ENCODE assay signal across 8 mouse cellular contexts in the genomic region with DNA sequence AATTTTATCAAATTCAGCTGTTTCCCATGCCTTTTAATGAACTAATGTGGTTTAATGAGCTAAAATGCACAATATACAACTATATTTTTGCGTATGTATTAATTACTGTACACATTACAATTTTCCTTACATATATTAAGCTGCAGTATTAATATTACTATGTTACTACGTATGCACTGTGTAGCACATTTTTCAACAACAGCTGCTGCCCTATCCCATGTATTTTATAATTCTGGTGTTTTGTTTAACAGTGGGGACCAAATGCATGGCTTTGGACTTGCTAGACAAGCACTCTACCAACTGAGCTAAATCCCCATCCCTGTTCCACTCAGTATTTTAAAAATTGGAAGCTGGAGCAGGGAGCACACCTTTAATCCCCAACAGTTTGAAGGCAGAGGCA. TPM values are rescaled to one million over a fixed set of nuclear protein-coding genes. Genes with fewer than 3 reads are reported as not detected.
A peak's percentile ranks its signal among the peaks of the same experiment; 100 is the strongest.
DNase-seq lines count a peak whose midpoint lies in the region; ATAC-seq and TF ChIP-seq lines count a peak whose summit lies in the region.

No protein-coding gene starts in this region.

- H3K9ac ChIP-seq in liver, adult 2 months (ENCODE audit: low read depth, low read length) = peak overlapping the region; percentile 70
- no peak overlapping the region for H3K9ac ChIP-seq in embryonic facial prominence, embryonic 15.5 days
- 0 out of 2 replicates have a peak overlapping the region, but pooled peaks have one; percentile 83 for H3K9ac ChIP-seq in neural tube, embryonic 14.5 days (replicated peaks; ENCODE audit: low read depth, low read length)

- TF ChIP-seq CTCF in liver, adult 2 months (IDR thresholded peaks at IDR 0.05; ENCODE audit: low read depth, low read length) = no peak

- no peaks in the 10 kb centered on the region for H3K9me3 ChIP-seq in embryonic facial prominence, embryonic 15.5 days (replicated peaks)
- H3K9me3 ChIP-seq in limb, embryonic 10.5 days (replicated peaks) = no peaks in the 10 kb centered on the region
- H3K9me3 ChIP-seq in neural tube, embryonic 14.5 days (ENCODE audit: control insufficient read depth, low read length) = no peaks in the 10 kb centered on the region

- no peaks in the 10 kb centered on the region for H3K36me3 ChIP-seq in liver, adult 2 months (ENCODE audit: control insufficient read depth, insufficient read depth, low read length)
- H3K36me3 ChIP-seq in embryonic facial prominence, embryonic 15.5 days = no peaks in the 10 kb centered on the region
- no peaks in the 10 kb centered on the region for H3K36me3 ChIP-seq in limb, embryonic 10.5 days
- H3K36me3 ChIP-seq in neural tube, embryonic 14.5 days (ENCODE audit: control insufficient read depth, insufficient read depth, low read length) = no peaks in the 10 kb centered on the region

- no peak overlapping the region for H3K27ac ChIP-seq in liver, adult 2 months (replicated peaks; ENCODE audit: insufficient read depth, low read depth, low read length)
- no peak overlapping the region for H3K27ac ChIP-seq in embryonic facial prominence, embryonic 15.5 days (replicated peaks)
- no peak overlapping the region; the same call in 1 of the 2 replicates for H3K27ac ChIP-seq in limb, embryonic 10.5 days
- H3K27ac ChIP-seq in neural tube, embryonic 14.5 days (ENCODE audit: low read depth, low read length) = peak overlapping the region; percentile 83; the same call in 1 of the 2 replicates

- DNase-seq in liver, adult 2 months (ENCODE audit: extremely low read depth, low read depth, low spot score) = no peak
- DNase-seq in liver = no peak
- DNase-seq in limb, embryonic 10.5 days (ENCODE audit: low spot score) = no peak
- no peak for DNase-seq in adrenal gland, adult 8-10 months
- no peak for DNase-seq in cerebellum, postnatal 14 days
- no peak for DNase-seq in spleen, postnatal 10 days (ENCODE audit: low spot score in 2 of 2)

- H3K79me2 ChIP-seq in liver, adult 2 months (ENCODE audit: control insufficient read depth, insufficient read depth, low read length) = peaks cover 9% of the 10 kb centered on the region; the same call in 1 of the 2 replicates

- no peak for ATAC-seq in embryonic facial prominence, embryonic 15.5 days (ENCODE audit: insufficient number of reproducible peaks, low FRiP score, low TSS enrichment, low read depth)
- ATAC-seq in neural tube, embryonic 14.5 days (ENCODE audit: low read depth) = peak; percentile 19; the same call in 1 of the 2 replicates

- peaks cover 5% of the 10 kb centered on the region for H3K4me1 ChIP-seq in liver, adult 2 months (ENCODE audit: control insufficient read depth, insufficient read depth, low read length)
- H3K4me1 ChIP-seq in embryonic facial prominence, embryonic 15.5 days = peaks cover 3% of the 10 kb centered on the region; the same call in 1 of the 2 replicates
- 0 out of 2 replicates have a peak, but pooled peaks cover 2% of the 10 kb centered on the region for H3K4me1 ChIP-seq in limb, embryonic 10.5 days
- peaks cover 8% of the 10 kb centered on the region; the same call in 1 of the 2 replicates for H3K4me1 ChIP-seq in neural tube, embryonic 14.5 days (ENCODE audit: control insufficient read depth, insufficient read depth, low read length)

- H3K27me3 ChIP-seq in liver, adult 2 months (ENCODE audit: control insufficient read depth, insufficient read depth, low read length) = no peaks in the 10 kb centered on the region
- H3K27me3 ChIP-seq in embryonic facial prominence, embryonic 15.5 days = no peaks in the 10 kb centered on the region
- no peaks in the 10 kb centered on the region for H3K27me3 ChIP-seq in limb, embryonic 10.5 days (ENCODE audit: low read depth, poor library complexity, severe bottlenecking)
- no peaks in the 10 kb centered on the region for H3K27me3 ChIP-seq in neural tube, embryonic 14.5 days (ENCODE audit: control insufficient read depth, insufficient read depth, low read length)

- 39% methylated on average over 2 of the region's 2 CpGs for WGBS in liver, adult 2 months
- 39% methylated on average over 2 of the region's 2 CpGs for WGBS in embryonic facial prominence, embryonic 15.5 days
- 47% methylated on average over 2 of the region's 2 CpGs for WGBS in limb, embryonic 10.5 days
- WGBS in neural tube, embryonic 14.5 days = 45% methylated on average over 2 of the region's 2 CpGs

- H3K4me3 ChIP-seq in liver, adult 2 months (ENCODE audit: insufficient read depth, low read depth, low read length) = peak overlapping the region; percentile 77; the same call in 1 of the 2 replicates
- H3K4me3 ChIP-seq in embryonic facial prominence, embryonic 15.5 days (replicated peaks) = peak overlapping the region; percentile 77
- H3K4me3 ChIP-seq in limb, embryonic 10.5 days = peak overlapping the region; percentile 86
- peak overlapping the region; percentile 89 for H3K4me3 ChIP-seq in neural tube, embryonic 14.5 days (ENCODE audit: low read depth, low read length)

- TF ChIP-seq POLR2A in liver, adult 2 months (IDR thresholded peaks at IDR 0.05; ENCODE audit: extremely low read depth, insufficient read depth, low read length) = no peak

- peak overlapping the region; percentile 58 for H3K4me2 ChIP-seq in embryonic facial prominence, embryonic 15.5 days (replicated peaks)
- H3K4me2 ChIP-seq in neural tube, embryonic 14.5 days (ENCODE audit: low read depth, low read length) = peak overlapping the region; percentile 67

RNA-seq across cellular contexts. Expression of gene Uri1, which starts 3.6 kb away (rescaled TPM):
- 12.1 and 13.9 TPM in 2 replicates for total RNA-seq in liver, adult 2 months (2014; rRNA removed)
- polyA plus RNA-seq in liver, adult 2 months (2012; rRNA removed) = 5.5 and 6.2 TPM in 2 replicates
- 40.2 and 40.8 TPM in 2 replicates for polyA plus RNA-seq in embryonic facial prominence, embryonic 15.5 days (2015; fragmentation: Nextera tagmentation; extraction: Ambion mirVana)
- polyA plus RNA-seq in limb, embryonic 10.5 days (2016; fragmentation: Nextera tagmentation; extraction: Ambion mirVana) = 39.1 and 41.7 TPM in 2 replicates
- 36.0 and 48.6 TPM in 2 replicates for polyA plus RNA-seq in neural tube, embryonic 14.5 days (2014; fragmentation: Nextera tagmentation; extraction: Ambion mirVana)
- total RNA-seq in adrenal gland, adult 8-10 months (2022) = 10 to 100 TPM; 45.6 to 62.5 (median 52.0) TPM
